Mouse (Mus musculus) ES-E14 (cell line): Measurements from ENCODE around the gene Ccdc177. TPM values are rescaled to one million over a fixed set of nuclear protein-coding genes. Genes with fewer than 3 reads are reported as not detected.

Experiments
- DNase-seq: peaks from one replicate; pipeline ENCODE4 v3.0.0-alpha.2; 2013; ENCODE audit warnings: low read depth, low spot score
- H3K27ac ChIP-seq: 2 replicates; pipeline ENCODE4 v1.5.1; 2012; ENCODE audit warnings: low read depth, mild to moderate bottlenecking, low read length, moderate library complexity, mixed read lengths; ENCODE audit not compliant: poor library complexity, insufficient read depth, severe bottlenecking
- H3K36me3 ChIP-seq: 2 replicates; pipeline ENCODE4 v1.6.1; 2012; ENCODE audit warnings: mild to moderate bottlenecking, low read length, moderate library complexity, mixed read lengths; ENCODE audit not compliant: control insufficient read depth, poor library complexity, insufficient read depth, severe bottlenecking
- H3K4me1 ChIP-seq, 2 experiments: fragments of 150-350 bp in 1 of 2; sonication (generic) in 1 of 2; 2 replicates each; pipeline ENCODE4 v1.6.1; 2012; ENCODE audit warnings: low read length in 2 of 2, mild to moderate bottlenecking in 1 of 2, mixed read lengths in 1 of 2; ENCODE audit not compliant: control insufficient read depth in 2 of 2, insufficient read depth in 2 of 2, poor library complexity in 1 of 2
- H3K4me3 ChIP-seq, 2 experiments: fragments of 150-350 bp in 1 of 2; sonication (generic) in 1 of 2; 2 replicates each; pipeline ENCODE4 v1.5.1; 2012; ENCODE audit warnings: low read length in 2 of 2, low read depth in 1 of 2, mild to moderate bottlenecking in 1 of 2, mixed read lengths in 1 of 2; ENCODE audit not compliant: insufficient read depth in 1 of 2, poor library complexity in 1 of 2, severe bottlenecking in 1 of 2
- H3K9ac ChIP-seq: 2 replicates; pipeline ENCODE4 v1.6.1; 2012; ENCODE audit warnings: low read depth, mild to moderate bottlenecking, low read length, mixed read lengths; ENCODE audit not compliant: poor library complexity, insufficient read depth, severe bottlenecking
- H3K9me3 ChIP-seq: fragments of 150-350 bp; sonication (generic); 2 replicates; pipeline ENCODE4 v1.6.1; 2012; ENCODE audit warnings: low read depth, mild to moderate bottlenecking, low read length; ENCODE audit not compliant: control insufficient read depth, insufficient read depth
- CHD2 ChIP-seq: IDR thresholded peaks from 2 replicates; pipeline ENCODE4 v1.6.1; 2014; ENCODE audit warnings: mild to moderate bottlenecking, low read depth, low read length, inconsistent platforms
- HCFC1 ChIP-seq: IDR thresholded peaks from 2 replicates; pipeline ENCODE4 v1.6.1; 2012; ENCODE audit warnings: low read length, inconsistent platforms, borderline replicate concordance; ENCODE audit not compliant: insufficient read depth
- MAFK ChIP-seq: IDR thresholded peaks from 2 replicates; pipeline ENCODE4 v1.6.1; 2014; ENCODE audit warnings: mild to moderate bottlenecking, low read depth, low read length, inconsistent platforms; ENCODE audit not compliant: insufficient read depth
- ZC3H11A ChIP-seq: IDR thresholded peaks from 2 replicates; pipeline ENCODE4 v1.6.1; 2012; ENCODE audit warnings: low read depth, mild to moderate bottlenecking, inconsistent platforms, low read length, borderline replicate concordance
- ZNF384 ChIP-seq: IDR thresholded peaks from 2 replicates; pipeline ENCODE4 v1.6.1; 2012; ENCODE audit warnings: low read depth, low read length, inconsistent platforms
- in situ Hi-C, 2 experiments: fragments of 600-800 bp; cut with MboI; formaldehyde crosslinking; loops; one replicate each; pipeline ENCODE4 v1.15.1; 2025; ENCODE audit warnings: low sequenced_read_pairs in 2 of 2, inconsistent platforms in 1 of 2; ENCODE audit not compliant: unreplicated experiment in 2 of 2
- total RNA-seq: library from RNA; depleted of rRNA; stranded (reverse); fragments of 300-350 nt; gene quantifications from 2 replicates; pipeline ENCODE4 v1.2.3, GENCODE M21; 2012

The Ccdc177 gene
- total RNA-seq, 1 experiment: 0.40 TPM

- H3K4me3 ChIP-seq: no peak overlapping the region
- no peaks in the 10 kb centered on the region for H3K9me3 ChIP-seq
- in situ Hi-C loops: no loop called here
- DNase-seq: no peak
- H3K9ac ChIP-seq: no peak overlapping the region
- H3K4me1 ChIP-seq: peaks cover 0 to 6% of the 10 kb centered on the region in 2 experiments; a peak in 2 of 4 replicates
- no peaks in the 10 kb centered on the region for H3K36me3 ChIP-seq
- H3K27ac ChIP-seq: no peak overlapping the region
- TF ChIP-seq ZNF384: no peak
Measured at GRCm38 (mm10) chr12:80736464-80737282, 23.8 kb downstream of the Ccdc177 start.

GRCm38 (mm10) chr12:80734526-80735470, 25.7 kb downstream of the Ccdc177 start:
- H3K9ac ChIP-seq: no peak overlapping the region
- in situ Hi-C loops: no loop called here
- H3K4me3 ChIP-seq: no peak overlapping the region
- peaks cover 0 to 6% of the 10 kb centered on the region in 2 experiments; a peak in 2 of 4 replicates for H3K4me1 ChIP-seq
- no peak for DNase-seq
- H3K36me3 ChIP-seq: no peaks in the 10 kb centered on the region
- TF ChIP-seq ZNF384: no peak
- peak; percentile 57; the same call in 1 of the 2 replicates for TF ChIP-seq HCFC1
- no peaks in the 10 kb centered on the region for H3K9me3 ChIP-seq
- no peak overlapping the region for H3K27ac ChIP-seq

GRCm38 (mm10) chr12:80730567-80730966, 29.9 kb downstream of the Ccdc177 start:
- Histone ChIP-seq H3K9ac (no peak overlapping the region), H3K4me1 (no peaks in the 10 kb centered on the region), H3K27ac (no peak overlapping the region), H3K36me3 (no peaks in the 10 kb centered on the region), H3K9me3 (no peaks in the 10 kb centered on the region), H3K4me3 (no peak overlapping the region)
- no peak for TF ChIP-seq ZNF384
- no peak for TF ChIP-seq ZC3H11A
- TF ChIP-seq CHD2: no peak
- no peak for TF ChIP-seq MAFK
- no peak for TF ChIP-seq HCFC1
- DNase-seq: peak; percentile 70
- in situ Hi-C loops: no loop called here

- no peak overlapping the region for H3K9ac ChIP-seq
- H3K9me3 ChIP-seq: no peaks in the 10 kb centered on the region
- H3K4me3 ChIP-seq: no peak overlapping the region
- H3K27ac ChIP-seq: no peak overlapping the region
- H3K4me1 ChIP-seq: no peaks in the 10 kb centered on the region
- no peak for DNase-seq
- no peak for TF ChIP-seq HCFC1
- TF ChIP-seq CHD2: no peak
- TF ChIP-seq ZNF384: no peak
- TF ChIP-seq ZC3H11A: no peak
- TF ChIP-seq MAFK: no peak
- no peaks in the 10 kb centered on the region for H3K36me3 ChIP-seq
- in situ Hi-C loops: no loop called here
Measured at GRCm38 (mm10) chr12:80729758-80730530, 30.5 kb downstream of the Ccdc177 start.
